Mouse (Mus musculus): Measurements from ENCODE around the gene Crim1.
A peak's percentile ranks its signal among the peaks of the same experiment; 100 is the strongest.

Gene Crim1

GRCm38 (mm10) chr17:78322369-78323335, 122.6 kb downstream of the Crim1 start:
- DNase-seq (ENCODE audit: extremely low read depth, low read depth, low spot score) = peak; percentile 26

GRCm38 (mm10) chr17:78325761-78326332, 125.8 kb downstream of the Crim1 start:
- DNase-seq (ENCODE audit: extremely low read depth, low read depth, low spot score) = no peak

GRCm38 (mm10) chr17:78326381-78326780, 126.3 kb downstream of the Crim1 start:
- no peak for DNase-seq (ENCODE audit: extremely low read depth, low read depth, low spot score)

GRCm38 (mm10) chr17:78327187-78327586, 127.1 kb downstream of the Crim1 start:
- no peak for DNase-seq (ENCODE audit: extremely low read depth, low read depth, low spot score)

GRCm38 (mm10) chr17:78328287-78328686, 128.2 kb downstream of the Crim1 start:
- no peak for DNase-seq (ENCODE audit: extremely low read depth, low read depth, low spot score)

- no peak for DNase-seq (ENCODE audit: extremely low read depth, low read depth, low spot score)
These were observed 131.4 kb downstream of the Crim1 start for GRCm38 (mm10) chr17:78331438-78331837.

- DNase-seq (ENCODE audit: extremely low read depth, low read depth, low spot score) = no peak
These were observed 133.2 kb downstream of the Crim1 start for GRCm38 (mm10) chr17:78333275-78333674.

- no peak for DNase-seq (ENCODE audit: extremely low read depth, low read depth, low spot score)
These were observed 135.2 kb downstream of the Crim1 start for GRCm38 (mm10) chr17:78335250-78335649.

GRCm38 (mm10) chr17:78343688-78344087, 143.6 kb downstream of the Crim1 start:
- no peak for DNase-seq (ENCODE audit: extremely low read depth, low read depth, low spot score)

GRCm38 (mm10) chr17:78347111-78347801, 147.2 kb downstream of the Crim1 start:
- no peak for DNase-seq (ENCODE audit: extremely low read depth, low read depth, low spot score)

GRCm38 (mm10) chr17:78351676-78352499, 151.8 kb downstream of the Crim1 start:
- DNase-seq (ENCODE audit: extremely low read depth, low read depth, low spot score) = no peak

GRCm38 (mm10) chr17:78352500-78352855, 152.4 kb downstream of the Crim1 start:
- no peak for DNase-seq (ENCODE audit: extremely low read depth, low read depth, low spot score)

GRCm38 (mm10) chr17:78354411-78354810, 154.4 kb downstream of the Crim1 start:
- DNase-seq (ENCODE audit: extremely low read depth, low read depth, low spot score) = no peak

GRCm38 (mm10) chr17:78354871-78355270, 154.8 kb downstream of the Crim1 start:
- DNase-seq (ENCODE audit: extremely low read depth, low read depth, low spot score) = no peak

GRCm38 (mm10) chr17:78355611-78356010, 155.6 kb downstream of the Crim1 start:
- no peak for DNase-seq (ENCODE audit: extremely low read depth, low read depth, low spot score)

- DNase-seq (ENCODE audit: extremely low read depth, low read depth, low spot score) = no peak
These were observed 157.7 kb downstream of the Crim1 start for GRCm38 (mm10) chr17:78357753-78358152.

GRCm38 (mm10) chr17:78358251-78358726, 158.2 kb downstream of the Crim1 start:
- DNase-seq (ENCODE audit: extremely low read depth, low read depth, low spot score) = no peak

GRCm38 (mm10) chr17:78361939-78362728, 162.1 kb downstream of the Crim1 start:
- DNase-seq (ENCODE audit: extremely low read depth, low read depth, low spot score) = no peak

- no peak for DNase-seq (ENCODE audit: extremely low read depth, low read depth, low spot score)
These were observed 164.7 kb downstream of the Crim1 start for GRCm38 (mm10) chr17:78364555-78365302.
